Mouse (Mus musculus): ENCODE data around the gene Nsun4. TPM values are rescaled to one million over a fixed set of nuclear protein-coding genes. Genes with fewer than 3 reads are reported as not detected.
A peak's percentile ranks its signal among the peaks of the same experiment; 100 is the strongest.

Nsun4 gene
- 30.3 and 30.5 TPM in 2 replicates for polyA plus RNA-seq (2014; fragmentation: Nextera tagmentation; extraction: Ambion mirVana)

- peak within 1 kb of the TSS; percentile 97 for H3K4me2 ChIP-seq (ENCODE audit: low read length)
- H3K4me1 ChIP-seq (ENCODE audit: control insufficient read depth in 2 of 2, insufficient read depth in 2 of 2, low read length in 2 of 2) = peaks cover 5 to 10% of the 10 kb centered on the region in 2 experiments; a peak in 3 of 4 replicates
- H3K27ac ChIP-seq (replicated peaks in 1 of 2; ENCODE audit: control insufficient read depth in 1 of 2, insufficient read depth in 1 of 2, low read depth in 2 of 2, low read length in 2 of 2) = peak within 1 kb of the TSS; percentile 95 to 96
- H3K9ac ChIP-seq (ENCODE audit: low read length) = peak within 1 kb of the TSS; percentile 80
- no peaks in the 10 kb centered on the region for H3K9me3 ChIP-seq (ENCODE audit: control insufficient read depth, low read length)
- H3K36me3 ChIP-seq (ENCODE audit: control insufficient read depth, insufficient read depth, low read length) = no peaks in the 10 kb centered on the region
- no peaks in the 10 kb centered on the region for H3K27me3 ChIP-seq (ENCODE audit: control insufficient read depth, insufficient read depth, low read length)
- under 1% methylated on average over 35 of the region's 35 CpGs for WGBS
- H3K4me3 ChIP-seq (ENCODE audit: control insufficient read depth in 1 of 2, insufficient read depth in 1 of 2, low read depth in 1 of 2, low read length in 2 of 2) = peak within 1 kb of the TSS; percentile 67 to 72
- ATAC-seq (ENCODE audit: insufficient number of reproducible peaks, insufficient read depth, low FRiP score, low read depth) = peak; percentile 90
Measured at GRCm38 (mm10) chr4:116053399-116053961, at the start of gene Nsun4. Gene Nsun4, minus strand, starts transcription at chr4:116053876.

DNA sequence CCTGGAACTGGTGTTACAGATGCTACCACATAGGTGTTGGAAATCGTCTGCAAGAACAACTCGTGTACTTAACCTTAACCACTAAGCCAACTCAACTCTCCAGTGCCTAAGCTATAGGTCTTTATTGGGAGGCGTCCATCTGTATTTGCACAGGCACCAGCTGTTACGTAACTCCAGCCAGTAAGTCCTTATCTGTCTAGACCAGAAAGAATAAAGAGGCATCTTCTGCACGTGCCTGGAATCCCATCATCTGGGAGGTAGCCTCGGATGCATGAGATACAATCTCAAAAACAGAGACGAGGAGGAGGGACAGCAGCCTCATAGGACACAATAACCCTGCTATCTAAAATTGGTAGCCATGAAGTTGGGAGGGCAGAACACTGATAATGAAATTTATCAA is 47.3 kb upstream of the Nsun4 start:
- ATAC-seq (ENCODE audit: insufficient number of reproducible peaks, insufficient read depth, low FRiP score, low read depth) = no peak
- H3K4me3 ChIP-seq (ENCODE audit: control insufficient read depth in 1 of 2, insufficient read depth in 1 of 2, low read depth in 1 of 2, low read length in 2 of 2) = no peak overlapping the region
- no peaks in the 10 kb centered on the region for H3K9me3 ChIP-seq (ENCODE audit: control insufficient read depth, low read length)
- H3K9ac ChIP-seq (ENCODE audit: low read length) = no peak overlapping the region
- no peaks in the 10 kb centered on the region for H3K27me3 ChIP-seq (ENCODE audit: control insufficient read depth, insufficient read depth, low read length)
- 76% methylated on average over 7 of the region's 7 CpGs for WGBS
- H3K4me1 ChIP-seq (ENCODE audit: control insufficient read depth in 2 of 2, insufficient read depth in 2 of 2, low read length in 2 of 2) = no peaks in the 10 kb centered on the region
- no peak overlapping the region for H3K27ac ChIP-seq (replicated peaks in 1 of 2; ENCODE audit: control insufficient read depth in 1 of 2, insufficient read depth in 1 of 2, low read depth in 2 of 2, low read length in 2 of 2)
- H3K36me3 ChIP-seq (ENCODE audit: control insufficient read depth, insufficient read depth, low read length) = peaks cover 84% of the 10 kb centered on the region
- no peak overlapping the region for H3K4me2 ChIP-seq (ENCODE audit: low read length)

GRCm38 (mm10) chr4:116097211-116097610 is 43.5 kb upstream of the Nsun4 start:
- no peak for ATAC-seq (ENCODE audit: insufficient number of reproducible peaks, insufficient read depth, low FRiP score, low read depth)
- Histone ChIP-seq H3K4me2 (ENCODE audit: low read length) (no peak overlapping the region), H3K4me3 (ENCODE audit: control insufficient read depth in 1 of 2, insufficient read depth in 1 of 2, low read depth in 1 of 2, low read length in 2 of 2) (no peak overlapping the region), H3K36me3 (ENCODE audit: control insufficient read depth, insufficient read depth, low read length) (peaks cover 94% of the 10 kb centered on the region), H3K27me3 (ENCODE audit: control insufficient read depth, insufficient read depth, low read length) (no peaks in the 10 kb centered on the region), H3K9ac (ENCODE audit: low read length) (no peak overlapping the region), H3K9me3 (ENCODE audit: control insufficient read depth, low read length) (no peaks in the 10 kb centered on the region), H3K27ac (replicated peaks in 1 of 2; ENCODE audit: control insufficient read depth in 1 of 2, insufficient read depth in 1 of 2, low read depth in 2 of 2, low read length in 2 of 2) (no peak overlapping the region), H3K4me1 (ENCODE audit: control insufficient read depth in 2 of 2, insufficient read depth in 2 of 2, low read length in 2 of 2) (no peaks in the 10 kb centered on the region)
- 79% methylated on average over 8 of the region's 8 CpGs for WGBS

DNA sequence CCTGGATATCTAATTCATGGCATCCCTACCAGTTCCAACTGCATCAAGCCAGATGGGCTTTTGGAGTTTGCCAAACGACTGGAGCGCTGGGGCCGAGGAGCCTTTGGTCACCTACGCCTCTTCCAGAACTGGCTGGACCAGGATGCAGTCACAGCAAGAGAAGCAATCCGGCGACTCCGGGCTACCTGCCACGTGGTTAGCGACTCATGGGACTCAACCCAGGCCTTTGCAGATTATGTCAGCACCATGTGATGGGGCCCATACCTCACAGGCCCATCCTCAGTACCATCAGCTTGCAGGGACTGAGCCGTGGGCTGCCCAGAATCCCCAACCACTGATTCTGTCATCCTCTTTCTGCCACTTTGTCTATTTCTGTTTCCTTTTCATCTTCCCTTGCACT is 42.6 kb upstream of the Nsun4 start:
- peaks cover 98% of the 10 kb centered on the region for H3K36me3 ChIP-seq (ENCODE audit: control insufficient read depth, insufficient read depth, low read length)
- no peaks in the 10 kb centered on the region for H3K9me3 ChIP-seq (ENCODE audit: control insufficient read depth, low read length)
- H3K4me3 ChIP-seq (ENCODE audit: control insufficient read depth in 1 of 2, insufficient read depth in 1 of 2, low read depth in 1 of 2, low read length in 2 of 2) = no peak overlapping the region
- H3K27me3 ChIP-seq (ENCODE audit: control insufficient read depth, insufficient read depth, low read length) = no peaks in the 10 kb centered on the region
- WGBS = 85% methylated on average over 10 of the region's 10 CpGs
- no peak overlapping the region for H3K27ac ChIP-seq (replicated peaks in 1 of 2; ENCODE audit: control insufficient read depth in 1 of 2, insufficient read depth in 1 of 2, low read depth in 2 of 2, low read length in 2 of 2)
- no peak for ATAC-seq (ENCODE audit: insufficient number of reproducible peaks, insufficient read depth, low FRiP score, low read depth)
- H3K9ac ChIP-seq (ENCODE audit: low read length) = no peak overlapping the region
- H3K4me1 ChIP-seq (ENCODE audit: control insufficient read depth in 2 of 2, insufficient read depth in 2 of 2, low read length in 2 of 2) = no peaks in the 10 kb centered on the region
- no peak overlapping the region for H3K4me2 ChIP-seq (ENCODE audit: low read length)

DNA sequence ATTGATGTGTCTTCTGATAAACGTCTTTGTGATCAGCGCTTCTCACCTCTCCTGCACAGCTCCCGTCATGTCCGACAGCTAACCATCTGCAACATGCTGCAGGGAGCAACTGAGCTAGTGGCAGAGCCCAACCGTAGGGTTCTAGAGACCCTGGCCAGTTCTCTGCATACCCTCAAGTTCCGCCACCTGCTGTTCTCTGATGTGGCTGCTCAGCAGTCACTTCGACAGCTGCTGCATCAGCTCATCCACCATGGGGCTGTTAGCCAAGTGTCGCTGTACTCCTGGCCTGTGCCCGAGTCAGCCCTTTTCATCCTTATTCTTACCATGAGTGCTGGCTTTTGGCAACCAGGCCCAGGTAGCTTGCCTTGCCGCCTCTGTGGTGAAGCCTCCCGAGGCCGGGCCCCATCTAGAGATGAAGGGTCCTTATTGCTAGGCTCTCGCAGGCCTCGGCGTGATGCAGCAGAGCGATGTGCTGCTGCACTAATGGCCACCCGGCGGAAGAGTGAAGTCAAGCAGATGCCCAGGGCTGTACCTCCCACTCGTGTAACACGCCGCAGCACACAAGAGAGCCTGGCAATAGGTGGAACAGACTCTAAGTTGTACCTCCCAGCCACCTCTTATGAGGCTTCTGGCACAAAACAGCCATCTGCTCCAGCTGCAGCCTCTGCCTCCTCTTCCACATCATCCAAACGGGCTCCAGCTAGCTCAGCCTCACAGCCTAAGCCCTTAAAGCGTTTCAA is 35.0 kb upstream of the Nsun4 start:
- Histone ChIP-seq H3K36me3 (ENCODE audit: control insufficient read depth, insufficient read depth, low read length) (peaks cover 97% of the 10 kb centered on the region), H3K4me3 (ENCODE audit: control insufficient read depth in 1 of 2, insufficient read depth in 1 of 2, low read depth in 1 of 2, low read length in 2 of 2) (no peak overlapping the region), H3K27me3 (ENCODE audit: control insufficient read depth, insufficient read depth, low read length) (no peaks in the 10 kb centered on the region), H3K27ac (replicated peaks in 1 of 2; ENCODE audit: control insufficient read depth in 1 of 2, insufficient read depth in 1 of 2, low read depth in 2 of 2, low read length in 2 of 2) (no peak overlapping the region), H3K4me1 (ENCODE audit: control insufficient read depth in 2 of 2, insufficient read depth in 2 of 2, low read length in 2 of 2) (no peaks in the 10 kb centered on the region), H3K9me3 (ENCODE audit: control insufficient read depth, low read length) (no peaks in the 10 kb centered on the region), H3K9ac (ENCODE audit: low read length) (no peak overlapping the region), H3K4me2 (ENCODE audit: low read length) (no peak overlapping the region)
- ATAC-seq (ENCODE audit: insufficient number of reproducible peaks, insufficient read depth, low FRiP score, low read depth) = peak; percentile 9; the same call in 1 of the 2 replicates
- 86% methylated on average over 23 of the region's 23 CpGs for WGBS

GRCm38 (mm10) chr4:116077240-116078095 is 23.8 kb upstream of the Nsun4 start:
- peak overlapping the region; percentile 77 for H3K4me2 ChIP-seq (ENCODE audit: low read length)
- ATAC-seq (ENCODE audit: insufficient number of reproducible peaks, insufficient read depth, low FRiP score, low read depth) = no peak
- H3K36me3 ChIP-seq (ENCODE audit: control insufficient read depth, insufficient read depth, low read length) = peaks cover 34% of the 10 kb centered on the region
- whole genome bisulfite sequencing = 32% methylated on average over 3 of the region's 3 CpGs
- no peaks in the 10 kb centered on the region for H3K9me3 ChIP-seq (ENCODE audit: control insufficient read depth, low read length)
- peaks cover 12 to 32% of the 10 kb centered on the region in 2 experiments for H3K4me1 ChIP-seq (ENCODE audit: control insufficient read depth in 2 of 2, insufficient read depth in 2 of 2, low read length in 2 of 2)
- H3K27me3 ChIP-seq (ENCODE audit: control insufficient read depth, insufficient read depth, low read length) = no peaks in the 10 kb centered on the region
- peak overlapping the region; percentile 75 for H3K4me3 ChIP-seq (ENCODE audit: control insufficient read depth in 1 of 2, insufficient read depth in 1 of 2, low read depth in 1 of 2, low read length in 2 of 2)
- peak overlapping the region; percentile 95 for H3K9ac ChIP-seq (ENCODE audit: low read length)
- peak overlapping the region; percentile 91 to 99 for H3K27ac ChIP-seq (replicated peaks in 1 of 2; ENCODE audit: control insufficient read depth in 1 of 2, insufficient read depth in 1 of 2, low read depth in 2 of 2, low read length in 2 of 2)

DNA sequence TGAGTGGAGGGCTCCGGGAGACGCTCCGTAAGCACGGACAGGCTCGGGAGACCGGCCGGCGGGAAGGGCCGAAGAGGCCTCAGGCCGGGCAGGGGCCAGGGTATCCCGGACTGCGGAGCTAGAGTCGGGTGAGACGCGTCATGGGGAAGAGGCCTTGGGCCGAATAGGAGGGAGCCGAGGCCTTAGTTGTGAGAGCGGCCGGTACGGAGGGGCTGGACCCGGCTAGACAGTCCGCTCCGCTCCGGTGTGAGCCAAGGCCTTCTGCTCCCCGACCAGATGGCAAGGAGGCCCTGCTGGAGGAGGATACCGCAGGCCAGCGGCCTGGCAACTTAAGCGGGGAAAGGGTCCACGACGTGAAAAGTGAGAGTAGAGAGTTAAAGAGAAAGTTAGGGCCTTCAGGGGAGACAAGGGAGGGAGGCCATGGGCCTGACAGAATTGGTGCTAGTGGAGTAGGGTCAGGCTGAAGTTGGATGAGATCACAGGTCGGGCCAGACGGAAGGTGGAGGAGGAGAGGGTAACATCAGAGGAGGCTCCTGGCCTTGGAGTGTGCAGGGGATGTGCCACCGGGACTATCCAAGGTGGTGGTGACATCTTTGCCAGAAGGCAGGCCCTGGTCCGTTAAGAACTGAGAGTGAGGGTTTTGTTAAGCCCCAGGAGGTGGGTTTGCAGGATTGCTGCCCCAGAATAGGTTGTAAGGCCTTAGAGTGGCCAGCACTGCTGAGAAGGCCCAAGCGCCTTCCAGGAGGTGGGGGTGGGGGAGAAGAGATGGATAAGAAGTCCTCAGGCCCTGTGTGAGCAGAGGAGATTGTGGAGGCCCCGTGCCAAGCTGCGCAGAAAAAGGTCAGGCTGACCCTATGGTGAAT is 22.9 kb upstream of the Nsun4 start:
- ATAC-seq (ENCODE audit: insufficient number of reproducible peaks, insufficient read depth, low FRiP score, low read depth) = peak; percentile 22; the same call in 1 of the 2 replicates
- H3K4me2 ChIP-seq (ENCODE audit: low read length) = peak overlapping the region; percentile 77
- peak overlapping the region; percentile 91 to 99 for H3K27ac ChIP-seq (replicated peaks in 1 of 2; ENCODE audit: control insufficient read depth in 1 of 2, insufficient read depth in 1 of 2, low read depth in 2 of 2, low read length in 2 of 2)
- H3K9ac ChIP-seq (ENCODE audit: low read length) = peak overlapping the region; percentile 95
- WGBS = under 1% methylated on average over 37 of the region's 37 CpGs
- H3K4me1 ChIP-seq (ENCODE audit: control insufficient read depth in 2 of 2, insufficient read depth in 2 of 2, low read length in 2 of 2) = peaks cover 12 to 38% of the 10 kb centered on the region in 2 experiments
- no peaks in the 10 kb centered on the region for H3K27me3 ChIP-seq (ENCODE audit: control insufficient read depth, insufficient read depth, low read length)
- no peaks in the 10 kb centered on the region for H3K9me3 ChIP-seq (ENCODE audit: control insufficient read depth, low read length)
- peaks cover 29% of the 10 kb centered on the region for H3K36me3 ChIP-seq (ENCODE audit: control insufficient read depth, insufficient read depth, low read length)
- peak overlapping the region; percentile 75 for H3K4me3 ChIP-seq (ENCODE audit: control insufficient read depth in 1 of 2, insufficient read depth in 1 of 2, low read depth in 1 of 2, low read length in 2 of 2)

Data from heart, embryonic 14.5 days (tissue).